Comparison of ENCODE assay signal across 8 mouse cellular contexts in genomic region chr9:83833811-83834747, GRCm38 (mm10). TPM values are rescaled to one million over a fixed set of nuclear protein-coding genes. Genes with fewer than 3 reads are reported as not detected.
DNase-seq lines count a peak whose midpoint lies in the region; TF ChIP-seq lines count a peak whose summit lies in the region.

Gene Ttk (plus strand): TSS chr9:83834689.

- H3K27ac ChIP-seq in gastrocnemius, adult 2 months, result peak within 1 kb of the TSS; percentile 92

- H3K27me3 ChIP-seq in megakaryocyte, embryonic 14.5 days (replicated peaks), result no peaks in the 10 kb centered on the region

- peak within 1 kb of the TSS; percentile 87 for H3K4me3 ChIP-seq in gastrocnemius, adult 2 months
- peak within 1 kb of the TSS; percentile 98 for H3K4me3 ChIP-seq in megakaryocyte, embryonic 14.5 days (replicated peaks)

- H3K36me3 ChIP-seq in megakaryocyte, embryonic 14.5 days (replicated peaks; ENCODE audit: low read length), result peaks cover 7% of the 10 kb centered on the region

- intact Hi-C loops in gastrocnemius, adult 2 months (cut with DNase I), result no loop called here

- TF ChIP-seq CTCF in gastrocnemius, adult 2 months (IDR thresholded peaks at IDR 0.05), result peak; percentile 34

- H3K4me1 ChIP-seq in megakaryocyte, embryonic 14.5 days, result peaks cover 47% of the 10 kb centered on the region

- no peaks in the 10 kb centered on the region for H3K9me3 ChIP-seq in megakaryocyte, embryonic 14.5 days

- peak; percentile 72 for DNase-seq in WW6 (ENCODE audit: low read depth, low spot score)
- DNase-seq in cerebellum, postnatal 4 days (ENCODE audit: low spot score in 2 of 2), result peak; percentile 85 to 89
- peak; percentile 93 for DNase-seq in gastrocnemius, adult 2 months
- DNase-seq in hindlimb bud, embryonic 11.5 days (ENCODE audit: extremely low spot score, low read depth, low spot score), result peak; percentile 62
- peak; percentile 77 to 88 for DNase-seq in left cerebral cortex, adult 8-10 months (ENCODE audit: low spot score in 2 of 2)
- peak; percentile 94 to 96 for DNase-seq in right cerebral cortex, postnatal 10 days (ENCODE audit: low spot score in 2 of 2)
- peak; percentile 79 for DNase-seq in urinary bladder, postnatal 25 days (ENCODE audit: low spot score)

RNA-seq across cellular contexts. Expression of gene Ttk, which starts in this region (rescaled TPM):
- under 1 TPM; 0.08 to 0.14 TPM for total RNA-seq in gastrocnemius, adult 2 months (2021)
- under 1 TPM; 0.36 to 0.53 (median 0.43) TPM for total RNA-seq in left cerebral cortex, adult 8-10 months (2022)
- 0.37 TPM in 1 of 2 replicates, not detected in the other for polyA plus RNA-seq in megakaryocyte, embryonic 14.5 days (2012; ENCODE audit: insufficient read depth, low replicate concordance)

Comparison
In these comparisons a context has a peak if more than half of its experiments do, and no peak if none do; other contexts are left out.
1. Peak in every context shown above with its lines: DNase-seq, H3K4me3 ChIP-seq and H3K27ac ChIP-seq.
2. Peak in DNase-seq, H3K4me3 ChIP-seq and H3K27ac ChIP-seq in gastrocnemius, adult 2 months; RNA of the gene not detected or under 1 TPM.
3. Peak in DNase-seq in left cerebral cortex, adult 8-10 months; RNA of the gene not detected or under 1 TPM.